ENCODE assay signal across 8 mouse cellular contexts in the genomic region with DNA sequence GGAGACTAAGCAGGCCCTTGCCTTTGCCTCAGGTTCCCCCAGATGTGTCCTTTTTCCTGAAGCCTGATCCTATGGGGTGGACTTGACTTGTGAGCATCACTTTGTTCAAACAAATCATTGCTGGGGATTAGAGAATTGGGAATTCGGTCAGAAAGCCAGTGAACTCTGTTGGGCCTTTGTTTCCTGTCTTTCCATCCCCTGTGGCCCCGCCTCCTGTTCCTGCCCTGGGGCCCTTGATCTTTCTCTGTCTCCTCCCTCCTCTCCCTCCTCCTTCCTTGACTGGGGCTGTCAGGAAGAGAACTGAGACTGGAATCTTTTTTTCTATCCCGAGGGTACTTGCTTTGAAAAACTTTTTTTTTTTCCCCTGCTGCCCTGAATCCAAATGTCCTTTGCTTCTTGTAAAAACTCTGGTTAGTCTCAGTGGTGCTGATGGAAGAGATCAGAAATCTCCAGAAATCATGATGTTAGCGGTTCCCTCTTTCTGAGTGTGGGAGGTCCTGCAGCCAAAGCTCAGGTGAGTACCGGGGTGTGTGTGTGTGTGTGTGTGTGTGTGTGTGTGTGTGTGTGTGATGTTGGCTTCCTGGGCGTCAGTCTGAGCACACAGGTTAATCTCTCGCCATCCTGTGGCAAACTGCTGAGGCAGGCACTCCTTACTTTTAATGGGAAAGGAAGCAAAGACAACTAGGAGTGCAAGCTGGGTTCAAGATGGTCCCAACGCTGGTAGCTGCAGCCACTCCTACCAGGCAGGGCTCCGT.
DNase-seq lines count a peak whose midpoint lies in the region; ATAC-seq and TF ChIP-seq lines count a peak whose summit lies in the region.

No protein-coding gene starts in this region.

- DNase-seq in forebrain, embryonic 10.5 days (ENCODE audit: extremely low spot score, low spot score) = peak; percentile 63
- no peak for DNase-seq in forebrain, postnatal 0 days
- DNase-seq in embryo, embryonic 11.5 days (ENCODE audit: low read depth, low spot score) = peak; percentile 16
- peak; percentile 73 for DNase-seq in lung, postnatal 36 days
- no peak for DNase-seq in right cerebral cortex, adult 18-20 months
- no peak for DNase-seq in thymus, postnatal 4 days
- no peak for DNase-seq in cerebellum, adult 9-10 months

- H3K4me3 ChIP-seq in forebrain, embryonic 10.5 days = peak overlapping the region; percentile 32
- H3K4me3 ChIP-seq in forebrain, postnatal 0 days (ENCODE audit: low read depth, low read length) = no peak overlapping the region
- H3K4me3 ChIP-seq in intestine, embryonic 16.5 days (ENCODE audit: low read length) = peak overlapping the region; percentile 19; the same call in 1 of the 2 replicates

- peaks cover 7% of the 10 kb centered on the region; the same call in 1 of the 2 replicates for H3K27me3 ChIP-seq in forebrain, embryonic 10.5 days (ENCODE audit: poor library complexity, severe bottlenecking)
- no peaks in the 10 kb centered on the region for H3K27me3 ChIP-seq in forebrain, postnatal 0 days (ENCODE audit: insufficient read depth, low read length)
- H3K27me3 ChIP-seq in intestine, embryonic 16.5 days (replicated peaks; ENCODE audit: control insufficient read depth, insufficient read depth, low read length) = no peaks in the 10 kb centered on the region

- 13% methylated on average over 9 of the region's 9 CpGs for WGBS in forebrain, embryonic 10.5 days
- 20% methylated on average over 9 of the region's 9 CpGs for WGBS in forebrain, postnatal 0 days
- 18% methylated on average over 9 of the region's 9 CpGs for WGBS in intestine, embryonic 16.5 days

- peak overlapping the region; percentile 80 for H3K27ac ChIP-seq in forebrain, embryonic 10.5 days
- H3K27ac ChIP-seq in forebrain, postnatal 0 days (ENCODE audit: low read depth, low read length) = no peak overlapping the region
- H3K27ac ChIP-seq in intestine, embryonic 16.5 days (ENCODE audit: low read length) = 0 out of 2 replicates have a peak overlapping the region, but pooled peaks have one; percentile 14

- peaks cover 31% of the 10 kb centered on the region for H3K4me1 ChIP-seq in forebrain, embryonic 10.5 days
- H3K4me1 ChIP-seq in forebrain, postnatal 0 days (ENCODE audit: insufficient read depth) = no peaks in the 10 kb centered on the region
- H3K4me1 ChIP-seq in intestine, embryonic 16.5 days (ENCODE audit: control insufficient read depth, insufficient read depth, low read length) = peaks cover 6% of the 10 kb centered on the region

- H3K36me3 ChIP-seq in forebrain, embryonic 10.5 days (replicated peaks) = no peaks in the 10 kb centered on the region
- no peaks in the 10 kb centered on the region for H3K36me3 ChIP-seq in forebrain, postnatal 0 days (ENCODE audit: insufficient read depth)
- H3K36me3 ChIP-seq in intestine, embryonic 16.5 days (ENCODE audit: control insufficient read depth, insufficient read depth, low read length) = no peaks in the 10 kb centered on the region

- no peak for TF ChIP-seq CTCF in forebrain, postnatal 0 days (IDR thresholded peaks at IDR 0.05; ENCODE audit: low read depth)

- no peak overlapping the region for H3K4me2 ChIP-seq in forebrain, postnatal 0 days (ENCODE audit: low read depth)
- H3K4me2 ChIP-seq in intestine, embryonic 16.5 days (ENCODE audit: low read depth, low read length) = peak overlapping the region; percentile 33

- no peak overlapping the region for H3K9ac ChIP-seq in forebrain, postnatal 0 days
- peak overlapping the region; percentile 19; the same call in 1 of the 2 replicates for H3K9ac ChIP-seq in intestine, embryonic 16.5 days (ENCODE audit: low read depth, low read length)

- H3K9me3 ChIP-seq in forebrain, embryonic 10.5 days = no peaks in the 10 kb centered on the region
- H3K9me3 ChIP-seq in forebrain, postnatal 0 days (ENCODE audit: low read length) = no peaks in the 10 kb centered on the region
- H3K9me3 ChIP-seq in intestine, embryonic 16.5 days (ENCODE audit: control insufficient read depth, low read length) = no peaks in the 10 kb centered on the region

- ATAC-seq in forebrain, postnatal 0 days = no peak
- ATAC-seq in intestine, embryonic 16.5 days = peak; percentile 78

Comparison
In these comparisons a context has a peak if more than half of its experiments do, and no peak if none do; other contexts are left out.
1. DNase-seq: peak in forebrain, embryonic 10.5 days (single experiment), embryo, embryonic 11.5 days (single experiment) and lung, postnatal 36 days (single experiment); none in forebrain, postnatal 0 days (single experiment), right cerebral cortex, adult 18-20 months (single experiment), thymus, postnatal 4 days (single experiment) and cerebellum, adult 9-10 months (single experiment).